Mouse (Mus musculus) cerebellum, adult 9-11 months (tissue): ENCODE measurements around the gene Fgf9.

Source experiments
- DNase-seq: peaks from one replicate; pipeline ENCODE4 v3.0.0; 2022

The Fgf9 gene

GRCm38 (mm10) chr14:58070481-58071119, at the start of gene Fgf9:
Gene Fgf9, plus strand, starts transcription at chr14:58070547.
- peak; percentile 67 for DNase-seq

GRCm38 (mm10) chr14:58034567-58034966, 35.8 kb upstream of the Fgf9 start:
- DNase-seq = peak; percentile 41

- no peak for DNase-seq
These were observed 34.2 kb upstream of the Fgf9 start for GRCm38 (mm10) chr14:58036174-58036573.

GRCm38 (mm10) chr14:58046639-58047284, 23.6 kb upstream of the Fgf9 start:
- no peak for DNase-seq

GRCm38 (mm10) chr14:58050691-58051090, 19.7 kb upstream of the Fgf9 start:
- no peak for DNase-seq

GRCm38 (mm10) chr14:58067586-58067985, 2.8 kb upstream of the Fgf9 start:
- DNase-seq = no peak

- DNase-seq = no peak
These were observed 1.7 kb upstream of the Fgf9 start for GRCm38 (mm10) chr14:58068641-58069040.

- no peak for DNase-seq
These were observed 420 bp upstream of the Fgf9 start for GRCm38 (mm10) chr14:58069927-58070326.

- DNase-seq = peak; percentile 80
These were observed 834 bp downstream of the Fgf9 start for GRCm38 (mm10) chr14:58071120-58071641.

GRCm38 (mm10) chr14:58071830-58072770, 1.8 kb downstream of the Fgf9 start:
- DNase-seq = peak; percentile 90

GRCm38 (mm10) chr14:58072771-58073501, 2.6 kb downstream of the Fgf9 start:
- DNase-seq = peak; percentile 66

- peak; percentile 57 for DNase-seq
These were observed 3.6 kb downstream of the Fgf9 start for GRCm38 (mm10) chr14:58073936-58074335.

GRCm38 (mm10) chr14:58074621-58075432, 4.5 kb downstream of the Fgf9 start:
- DNase-seq = peak; percentile 76

- DNase-seq = peak; percentile 81
These were observed 5.2 kb downstream of the Fgf9 start for GRCm38 (mm10) chr14:58075433-58076029.

GRCm38 (mm10) chr14:58076030-58076521, 5.7 kb downstream of the Fgf9 start:
- DNase-seq = peak; percentile 89

GRCm38 (mm10) chr14:58076726-58077255, 6.4 kb downstream of the Fgf9 start:
- no peak for DNase-seq

- no peak for DNase-seq
These were observed 9.1 kb downstream of the Fgf9 start for GRCm38 (mm10) chr14:58079471-58079870.

GRCm38 (mm10) chr14:58081955-58082354, 11.6 kb downstream of the Fgf9 start:
- DNase-seq = no peak

- DNase-seq = no peak
These were observed 13.9 kb downstream of the Fgf9 start for GRCm38 (mm10) chr14:58084240-58084639.

- no peak for DNase-seq
These were observed 17.0 kb downstream of the Fgf9 start for GRCm38 (mm10) chr14:58087326-58087725.

GRCm38 (mm10) chr14:58089486-58089885, 19.1 kb downstream of the Fgf9 start:
- DNase-seq = peak; percentile 76
